Mouse (Mus musculus): ENCODE data around the gene 1700084M14Rik.
"Not testable (repeated sequence)": the region's sequence is repeated elsewhere in the genome, so short reads cannot be mapped to it uniquely, and the experiment has no call there.

Gene 1700084M14Rik

DNA sequence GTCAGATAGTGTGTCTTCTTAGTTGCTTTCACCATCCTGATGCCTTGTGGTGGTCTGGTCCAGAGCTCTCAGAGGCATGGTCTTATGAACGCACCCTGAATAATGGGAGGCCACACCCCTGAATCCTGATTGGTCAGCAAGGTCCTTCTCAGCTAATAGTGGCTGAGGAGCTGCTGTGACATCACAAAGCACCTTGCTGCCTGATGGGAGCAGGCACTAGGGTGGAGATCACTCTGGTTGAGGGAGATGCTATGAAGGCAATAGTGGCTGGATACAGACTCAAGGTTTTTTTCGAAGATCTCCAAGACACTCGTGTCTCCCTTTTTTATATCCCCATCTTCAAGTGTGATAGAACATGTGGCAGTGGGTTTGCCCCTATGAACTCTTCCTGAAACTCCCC lies at the start of gene 1700084M14Rik:
Gene 1700084M14Rik, minus strand, starts transcription at position 101 of the 400 bp plus-strand sequence.
- in situ Hi-C loops (cut with MboI; ENCODE audit: unreplicated experiment in 2 of 2), result not testable (repeated sequence)

Data from v-Abl transformed pro-B cells (cell line).